Mouse (Mus musculus) cerebellum, adult (tissue): Measurements from ENCODE around the gene Pef1.

Experiments used
- ATAC-seq: cut with Nextera tagmentation; 2 replicates; pipeline ENCODE4 v1.9.2; 2017; ENCODE audit warnings: mild to moderate bottlenecking, moderate library complexity, mixed read lengths; ENCODE audit not compliant: insufficient number of reproducible peaks, low FRiP score, low TSS enrichment

Pef1 gene

DNA sequence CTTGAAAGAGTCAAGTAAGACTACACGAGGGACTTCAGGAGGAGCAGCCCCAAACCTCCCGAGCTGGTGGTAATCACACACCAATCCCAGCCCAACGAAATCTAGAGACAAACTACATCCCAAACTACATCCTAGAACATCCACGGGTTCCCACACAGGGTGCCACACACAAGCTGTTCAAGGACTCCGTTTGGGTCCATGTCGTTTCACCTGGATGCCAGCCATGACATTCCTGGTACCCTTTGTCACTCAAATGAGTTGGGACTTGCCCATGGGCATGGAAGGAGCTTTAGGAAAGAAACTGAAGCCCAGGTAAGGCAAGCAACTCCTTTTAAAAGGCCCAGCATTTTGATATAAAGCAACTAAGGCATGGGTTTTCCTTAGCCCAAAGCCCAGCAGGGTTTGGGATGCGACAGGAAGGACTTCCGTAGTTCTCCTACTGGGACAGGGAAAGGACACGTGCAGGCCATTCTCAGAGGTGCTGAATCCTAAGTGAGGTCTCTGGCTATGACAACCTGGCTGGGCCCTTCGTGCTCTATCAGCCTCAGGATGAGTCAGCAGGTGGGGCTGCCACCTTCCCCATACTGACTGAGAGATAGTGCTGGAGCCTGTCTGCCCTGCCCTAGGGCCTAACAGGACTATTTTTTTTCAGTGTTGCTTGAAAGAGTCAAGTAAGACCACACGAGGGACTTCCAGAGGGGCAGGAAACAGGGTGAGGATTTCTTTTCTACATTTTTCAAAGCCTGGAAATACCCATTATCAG lies 70.9 kb downstream of the Pef1 start:
- ATAC-seq: no peak

DNA sequence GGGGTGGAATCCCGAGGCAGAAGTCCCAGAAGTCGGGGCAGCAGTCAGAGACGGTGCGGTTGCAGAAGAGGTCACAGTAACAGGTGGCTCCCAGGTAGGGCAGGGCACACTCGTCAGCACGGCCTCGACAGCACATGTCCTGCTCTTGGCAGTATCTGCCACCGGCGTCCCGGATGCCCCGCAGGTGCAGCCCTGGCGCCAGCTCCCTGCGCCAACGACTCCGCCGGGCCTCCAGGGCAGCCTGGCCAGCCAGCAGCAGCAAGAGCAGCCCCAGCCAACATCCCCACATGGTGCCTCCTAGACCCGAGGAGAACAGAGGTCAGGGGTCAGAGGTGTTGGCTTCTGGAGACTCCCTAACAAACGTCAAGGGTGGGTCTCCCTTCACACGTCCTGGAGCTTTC lies 71.6 kb downstream of the Pef1 start:
- ATAC-seq: no peak

DNA sequence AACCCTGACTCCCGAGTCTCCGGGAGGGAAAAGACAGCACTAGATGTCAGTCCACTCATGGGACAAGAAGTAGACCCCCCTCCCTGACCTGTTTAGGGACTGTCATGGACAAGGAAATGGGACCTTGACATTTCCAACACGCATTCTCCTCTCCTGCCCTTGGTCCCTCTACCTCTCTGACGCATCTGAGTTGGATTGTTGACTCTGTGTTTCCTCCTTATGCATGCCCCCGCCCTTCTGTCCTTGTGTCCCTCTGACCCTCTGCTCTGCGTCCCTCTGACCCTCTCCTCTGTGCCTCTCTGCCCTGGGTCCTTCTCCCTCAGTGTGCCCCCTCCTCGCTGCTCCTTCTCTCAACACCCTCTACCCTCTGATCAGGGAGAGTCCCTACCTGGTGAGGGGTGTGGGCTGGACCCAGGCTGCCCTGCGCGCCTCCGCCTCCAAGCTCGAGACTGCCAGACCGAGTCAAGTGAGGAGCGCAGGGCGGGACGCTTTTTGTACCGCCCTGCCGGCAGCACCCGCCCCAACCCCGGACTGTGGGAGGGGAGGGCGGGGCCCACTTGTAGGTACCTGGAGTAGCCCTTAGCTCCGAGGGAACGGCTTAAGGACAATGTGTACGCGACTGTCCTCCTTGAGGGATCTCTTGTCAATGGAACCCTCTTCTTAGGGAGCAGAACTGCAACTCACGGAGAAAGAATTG lies 72.1 kb downstream of the Pef1 start:
- ATAC-seq: no peak

DNA sequence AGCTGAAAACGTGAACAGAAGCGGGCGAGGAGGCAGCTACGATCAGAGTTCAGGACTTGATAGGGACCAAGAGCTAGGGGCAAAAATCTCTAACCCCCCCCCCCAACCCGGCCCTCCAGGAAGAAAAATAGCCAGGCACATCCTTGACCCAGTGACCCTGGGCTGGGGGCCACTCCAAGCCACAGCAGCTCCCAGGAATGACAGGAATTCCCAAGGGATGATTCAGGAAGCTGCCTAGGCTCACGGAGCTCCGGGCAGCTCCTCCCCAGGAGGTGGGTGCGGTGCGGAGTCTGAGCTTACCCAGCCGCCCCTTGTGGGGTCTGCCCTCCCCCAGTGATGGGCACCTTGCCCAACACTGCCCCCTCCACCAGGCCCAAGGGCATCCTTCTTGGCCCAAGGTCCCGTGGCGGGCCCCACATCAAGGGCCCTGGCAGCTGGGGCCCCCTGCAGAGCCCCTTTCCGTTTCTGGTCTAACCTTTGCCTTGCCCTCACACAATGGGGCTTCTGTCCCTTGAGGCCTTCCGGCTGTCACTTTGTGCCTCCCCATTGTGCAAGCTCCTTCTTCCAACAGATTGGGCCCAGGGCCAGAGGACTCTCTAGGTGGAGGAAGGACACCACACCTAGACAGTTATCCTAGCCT lies 72.8 kb downstream of the Pef1 start, which contains the start of gene Tinagl1:
TSS of gene Tinagl1 (minus strand) at position 51 of the 640 bp plus-strand sequence.
- ATAC-seq: no peak

DNA sequence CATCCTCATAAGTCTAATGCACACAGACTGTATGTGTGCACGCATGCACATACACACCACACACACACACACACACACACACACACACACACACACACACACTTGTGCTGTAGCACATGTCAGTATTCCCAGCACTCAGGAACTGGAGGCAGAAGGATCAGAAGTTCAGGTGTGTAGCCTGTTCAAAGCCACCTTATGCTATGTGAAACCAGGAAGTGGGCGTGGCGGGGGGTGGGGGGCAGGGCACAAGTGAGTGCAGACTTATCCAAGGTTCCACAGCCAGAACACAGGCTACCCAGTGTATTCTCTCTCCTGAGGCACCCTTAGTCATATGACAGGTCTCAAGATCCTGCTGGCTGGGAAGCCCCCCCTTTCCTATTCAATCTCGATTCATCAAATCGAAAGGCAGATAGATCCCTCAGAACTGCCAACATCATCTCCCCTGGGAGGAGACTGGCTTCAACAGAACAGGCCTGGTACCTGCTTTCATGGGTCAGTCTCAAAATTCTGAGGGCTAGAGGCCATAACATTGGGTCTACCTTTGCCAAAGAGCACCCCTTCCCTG lies 73.9 kb downstream of the Pef1 start:
- no peak for ATAC-seq

DNA sequence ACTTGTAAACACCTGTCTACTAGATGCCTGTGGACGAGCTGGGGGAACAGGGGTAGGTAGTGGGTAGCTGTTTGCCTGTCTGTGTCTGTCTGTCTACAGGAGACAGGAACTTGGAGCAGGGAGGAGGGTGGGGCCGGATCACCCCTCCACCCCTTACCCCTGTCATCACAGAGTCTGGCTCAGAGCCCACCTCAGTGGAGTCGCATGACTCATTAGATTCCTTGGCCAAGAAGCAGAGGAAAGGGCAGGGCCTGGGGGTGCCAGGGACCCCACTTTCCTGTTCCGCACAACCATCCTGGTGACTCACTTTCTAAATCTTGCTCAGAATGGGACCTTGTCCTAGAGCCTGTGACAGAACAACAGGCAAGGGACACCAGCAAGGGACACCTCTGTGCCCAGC lies 74.7 kb downstream of the Pef1 start:
- no peak for ATAC-seq

DNA sequence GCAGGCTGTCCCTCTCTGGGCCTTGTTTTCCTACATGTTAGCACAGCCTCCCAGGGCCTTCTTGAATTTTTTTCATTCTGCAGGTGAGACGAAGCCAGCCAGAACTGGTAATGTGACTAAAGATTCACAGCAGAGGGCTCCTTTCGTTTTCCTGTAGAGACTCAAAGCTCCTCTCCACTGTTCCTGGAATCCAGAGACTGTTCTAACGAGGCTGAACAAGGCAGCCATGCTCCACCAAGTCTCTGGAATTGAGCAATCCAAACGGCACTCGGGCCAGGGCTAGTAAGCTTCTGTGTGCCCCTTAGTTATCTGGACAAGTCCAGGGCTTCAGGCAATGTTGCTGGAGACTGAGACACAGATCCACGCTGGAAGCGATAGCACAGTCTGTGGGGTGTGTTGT lies 75.2 kb downstream of the Pef1 start:
- no peak for ATAC-seq
